Mouse (Mus musculus) spleen, adult 2 months (tissue): Measurements from ENCODE around the gene Prph. TPM values are rescaled to one million over a fixed set of nuclear protein-coding genes. Genes with fewer than 3 reads are reported as not detected.

ENCODE experiments used
- DNase-seq, 2 experiments: peaks; one replicate each; pipeline versions ENCODE4 v3.0.0 to v3.0.0-alpha.2; 2012 to 2021; ENCODE audit warnings: low spot score in 2 of 2, low read depth in 1 of 2
- H3K27ac ChIP-seq: fragments of 200-500 bp; 2 replicates; pipeline ENCODE4 v1.5.1; 2012; ENCODE audit warnings: low read length, inconsistent platforms; ENCODE audit not compliant: insufficient read depth
- H3K27me3 ChIP-seq: fragments of 200-500 bp; 2 replicates; pipeline ENCODE4 v1.6.1; 2012; ENCODE audit warnings: mild to moderate bottlenecking, moderate library complexity, low read length, inconsistent platforms; ENCODE audit not compliant: control insufficient read depth, insufficient read depth
- H3K36me3 ChIP-seq: fragments of 200-500 bp; 2 replicates; pipeline ENCODE4 v1.6.1; 2012; ENCODE audit warnings: mild to moderate bottlenecking, low read length, inconsistent platforms; ENCODE audit not compliant: control insufficient read depth, insufficient read depth
- H3K4me1 ChIP-seq: fragments of 200-500 bp; 2 replicates; pipeline ENCODE4 v1.6.1; 2011; ENCODE audit warnings: inconsistent platforms; ENCODE audit not compliant: control insufficient read depth, insufficient read depth, insufficient read length
- H3K4me3 ChIP-seq: fragments of 200-500 bp; 2 replicates; pipeline ENCODE4 v1.5.1; 2011; ENCODE audit warnings: mild to moderate bottlenecking, inconsistent platforms; ENCODE audit not compliant: insufficient read depth, insufficient read length; ENCODE audit errors: extremely low read depth
- CTCF ChIP-seq: fragments of 200-500 bp; IDR thresholded peaks from 2 replicates; pipeline ENCODE4 v1.5.1; 2011; ENCODE audit warnings: mild to moderate bottlenecking, inconsistent platforms; ENCODE audit not compliant: insufficient read depth, insufficient read length, insufficient replicate concordance; ENCODE audit errors: extremely low read depth
- POLR2A ChIP-seq: fragments of 200-500 bp; IDR thresholded peaks from 2 replicates; pipeline ENCODE4 v1.6.1; 2011; ENCODE audit warnings: low read depth, low read length, inconsistent platforms
- WGBS: fragments of 180-500 bp; shearing (Covaris S2); methylation state at CpG from one replicate; pipeline ENCODE4 v1.1.7; 2018; 5-methylcytosine and 5-hydroxymethylcytosine counted together
- polyA plus RNA-seq: library from polyadenylated mRNA; depleted of rRNA; stranded (reverse); fragments of >200 nt; gene quantifications from 2 replicates; pipeline ENCODE4 v1.2.3, GENCODE M21; 2012; rRNA removed

The Prph gene
- 0.99 and 1.4 TPM in 2 replicates for polyA plus RNA-seq

DNA sequence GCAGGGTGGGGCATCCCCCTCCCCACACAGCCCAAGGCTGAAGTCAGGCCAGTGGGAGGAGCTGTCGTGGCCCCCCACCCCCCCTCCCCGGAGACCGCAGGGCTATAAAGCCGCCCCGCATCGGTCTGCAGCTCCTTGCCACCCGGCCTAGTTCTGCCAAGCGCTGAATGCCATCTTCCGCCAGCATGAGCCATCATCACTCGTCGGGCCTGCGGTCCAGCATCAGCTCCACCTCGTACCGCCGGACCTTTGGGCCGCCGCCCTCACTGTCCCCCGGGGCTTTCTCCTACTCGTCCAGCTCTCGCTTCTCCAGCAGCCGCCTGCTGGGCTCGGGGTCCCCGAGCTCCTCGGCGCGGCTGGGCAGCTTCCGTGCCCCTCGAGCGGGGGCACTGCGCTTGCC lies at the start of gene Prph:
TSS of gene Prph (plus strand) at position 135 of the 400 bp plus-strand sequence.
- Histone ChIP-seq H3K4me1 (peaks cover 8% of the 10 kb centered on the region), H3K27me3 (peaks cover 12% of the 10 kb centered on the region; the same call in 1 of the 2 replicates), H3K36me3 (no peaks in the 10 kb centered on the region), H3K27ac (no peak within 1 kb of the TSS), H3K4me3 (no peak within 1 kb of the TSS; the same call in 1 of the 2 replicates)
- WGBS = 10% methylated on average over 27 of the region's 30 CpGs
- DNase-seq = no peak
- no peak for TF ChIP-seq CTCF

DNA sequence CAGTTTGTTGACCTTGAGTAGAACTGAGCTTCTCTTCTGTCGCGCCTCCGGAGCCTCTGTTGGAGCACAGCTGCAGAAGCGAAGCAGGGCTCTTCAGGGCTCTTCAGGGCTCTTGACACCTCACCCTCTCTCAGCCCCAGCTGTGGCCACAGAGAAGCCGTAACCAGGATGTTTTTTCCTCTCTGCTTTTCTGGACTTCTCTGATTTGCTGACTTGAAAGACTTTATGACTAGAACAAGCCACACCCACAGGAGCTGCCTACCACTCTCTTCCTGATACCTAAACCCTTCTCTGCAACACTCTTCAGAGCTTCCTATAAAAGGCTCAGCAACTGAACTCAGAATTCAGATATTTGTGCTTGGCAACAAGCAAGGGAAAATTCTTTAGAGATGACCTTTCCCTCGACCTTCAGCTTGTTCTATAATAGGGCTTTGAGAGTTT lies 46.2 kb upstream of the Prph start:
- no peak for TF ChIP-seq CTCF
- TF ChIP-seq POLR2A = 0 out of 2 replicates have a peak, but pooled peaks have one; percentile 9
- H3K27ac ChIP-seq = peak overlapping the region; percentile 46
- H3K4me3 ChIP-seq = no peak overlapping the region
- peak; percentile 27 to 70 for DNase-seq
- H3K27me3 ChIP-seq = no peaks in the 10 kb centered on the region
- whole genome bisulfite sequencing = 3% methylated on average over 6 of the region's 6 CpGs
- no peaks in the 10 kb centered on the region for H3K36me3 ChIP-seq
- H3K4me1 ChIP-seq = peaks cover 4% of the 10 kb centered on the region; the same call in 1 of the 2 replicates

DNA sequence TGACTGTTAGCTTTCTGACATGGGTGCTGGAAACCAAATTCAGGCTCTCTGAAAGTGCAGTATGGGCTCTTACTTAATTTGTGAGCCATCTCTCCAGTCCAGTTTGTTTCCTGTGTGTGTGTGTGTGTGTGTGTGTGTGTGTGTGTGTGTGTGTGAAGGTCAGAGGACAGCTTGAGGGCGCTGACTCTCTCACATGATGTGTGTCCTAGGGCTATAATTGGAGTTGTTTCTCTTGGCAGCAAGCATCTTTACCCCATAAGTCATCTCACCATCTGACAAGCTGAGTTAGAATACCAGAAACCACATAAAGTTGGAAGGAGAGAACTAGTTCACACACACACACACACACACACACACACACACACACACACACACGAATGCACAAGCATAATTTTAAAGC lies 44.1 kb upstream of the Prph start:
- H3K36me3 ChIP-seq = no peaks in the 10 kb centered on the region
- no peak overlapping the region for H3K4me3 ChIP-seq
- H3K27me3 ChIP-seq = no peaks in the 10 kb centered on the region
- H3K4me1 ChIP-seq = peaks cover 4% of the 10 kb centered on the region; the same call in 1 of the 2 replicates
- TF ChIP-seq POLR2A (no peak), CTCF (no peak)
- DNase-seq = no peak
- H3K27ac ChIP-seq = no peak overlapping the region
- whole genome bisulfite sequencing = 61% methylated on average over 2 of the region's 2 CpGs

- Histone ChIP-seq H3K4me1 (peaks cover 4% of the 10 kb centered on the region; the same call in 1 of the 2 replicates), H3K4me3 (no peak overlapping the region), H3K36me3 (no peaks in the 10 kb centered on the region), H3K27ac (no peak overlapping the region), H3K27me3 (no peaks in the 10 kb centered on the region)
- TF ChIP-seq CTCF = no peak
- TF ChIP-seq POLR2A = no peak
- WGBS = 72% methylated on average over 3 of the region's 3 CpGs
- DNase-seq = no peak
These were observed 43.0 kb upstream of the Prph start for GRCm38 (mm10) chr15:99011946-99012345.

GRCm38 (mm10) chr15:99014496-99015030 lies 40.4 kb upstream of the Prph start:
- DNase-seq = no peak
- Histone ChIP-seq H3K27me3 (no peaks in the 10 kb centered on the region), H3K4me3 (no peak overlapping the region), H3K27ac (no peak overlapping the region), H3K4me1 (no peaks in the 10 kb centered on the region), H3K36me3 (no peaks in the 10 kb centered on the region)
- no peak for TF ChIP-seq POLR2A
- no peak for TF ChIP-seq CTCF
- WGBS = 78% methylated on average over 9 of the region's 9 CpGs

DNA sequence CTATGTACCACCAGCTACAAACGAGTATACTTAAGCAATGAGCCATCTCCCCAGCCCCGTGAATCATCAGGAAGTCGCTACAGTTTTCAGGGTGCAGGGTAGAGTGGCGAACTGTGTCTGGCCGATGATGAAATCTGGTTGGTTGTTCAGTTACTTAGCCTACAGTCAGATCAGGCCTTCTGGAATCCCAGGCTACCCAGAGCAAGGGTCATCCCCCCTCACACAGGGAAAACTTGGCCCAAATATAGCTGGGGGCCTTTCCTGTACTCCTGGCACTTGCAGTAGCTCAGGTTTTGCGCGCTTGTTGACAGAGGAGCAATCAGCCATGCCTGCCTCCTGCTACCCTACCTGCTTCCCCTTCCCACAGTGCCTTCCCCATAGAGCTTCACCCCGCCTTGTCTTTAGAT lies 37.6 kb upstream of the Prph start:
- Histone ChIP-seq H3K27me3 (no peaks in the 10 kb centered on the region), H3K36me3 (no peaks in the 10 kb centered on the region), H3K4me3 (no peak overlapping the region), H3K27ac (no peak overlapping the region; the same call in 1 of the 2 replicates), H3K4me1 (no peaks in the 10 kb centered on the region)
- no peak for TF ChIP-seq CTCF
- 78% methylated on average over 8 of the region's 8 CpGs for WGBS
- DNase-seq = no peak

DNA sequence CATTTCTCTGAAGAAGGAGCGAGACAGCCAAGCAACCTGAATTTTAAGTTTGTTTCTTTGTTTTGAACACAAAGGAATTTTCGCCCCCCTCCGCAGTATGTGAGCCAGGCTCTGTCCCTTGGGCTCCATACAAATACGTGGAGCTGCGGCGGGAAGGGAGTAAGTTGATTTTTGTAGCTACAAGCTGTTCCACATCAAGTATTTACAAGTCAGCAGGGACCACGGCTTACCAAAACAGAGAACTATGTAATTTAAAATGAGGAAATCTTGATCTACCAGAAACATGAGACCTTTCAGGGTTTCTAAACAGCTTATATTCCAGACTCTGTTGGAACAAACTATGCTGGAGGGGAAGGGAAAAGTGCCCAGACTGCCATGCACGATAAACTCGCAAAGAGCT lies 37.0 kb upstream of the Prph start:
- no peaks in the 10 kb centered on the region for H3K27me3 ChIP-seq
- no peaks in the 10 kb centered on the region for H3K4me1 ChIP-seq
- H3K27ac ChIP-seq = peak overlapping the region; percentile 32; the same call in 1 of the 2 replicates
- H3K4me3 ChIP-seq = no peak overlapping the region
- TF ChIP-seq POLR2A = no peak
- TF ChIP-seq CTCF = no peak
- no peak for DNase-seq
- 87% methylated on average over 9 of the region's 9 CpGs for WGBS
- no peaks in the 10 kb centered on the region for H3K36me3 ChIP-seq

GRCm38 (mm10) chr15:99018630-99019029 lies 36.3 kb upstream of the Prph start:
- no peak for DNase-seq
- WGBS = 86% methylated on average over 4 of the region's 4 CpGs
- H3K4me1 ChIP-seq = no peaks in the 10 kb centered on the region

More at GRCm38 (mm10) chr15:99018630-99019029, 36.3 kb upstream of the Prph start:
- no peaks in the 10 kb centered on the region for H3K36me3 ChIP-seq
- H3K27ac ChIP-seq = no peak overlapping the region
- H3K27me3 ChIP-seq = no peaks in the 10 kb centered on the region
- H3K4me3 ChIP-seq = no peak overlapping the region
- TF ChIP-seq CTCF = no peak
- TF ChIP-seq POLR2A = no peak
